Mouse (Mus musculus) cerebellum, adult 11 months (tissue): Measurements from ENCODE around the gene Babam2.

Experiments
- DNase-seq: peaks from one replicate; pipeline ENCODE4 v3.0.0; 2022

Babam2 gene

GRCm38 (mm10) chr5:32059254-32059796 lies 361.8 kb downstream of the Babam2 start:
- no peak for DNase-seq

GRCm38 (mm10) chr5:32060485-32060884 lies 363.0 kb downstream of the Babam2 start:
- no peak for DNase-seq

- DNase-seq: no peak
These were observed 364.4 kb downstream of the Babam2 start for GRCm38 (mm10) chr5:32061854-32062253.

GRCm38 (mm10) chr5:32064341-32065105 lies 367.0 kb downstream of the Babam2 start:
- DNase-seq: no peak

DNA sequence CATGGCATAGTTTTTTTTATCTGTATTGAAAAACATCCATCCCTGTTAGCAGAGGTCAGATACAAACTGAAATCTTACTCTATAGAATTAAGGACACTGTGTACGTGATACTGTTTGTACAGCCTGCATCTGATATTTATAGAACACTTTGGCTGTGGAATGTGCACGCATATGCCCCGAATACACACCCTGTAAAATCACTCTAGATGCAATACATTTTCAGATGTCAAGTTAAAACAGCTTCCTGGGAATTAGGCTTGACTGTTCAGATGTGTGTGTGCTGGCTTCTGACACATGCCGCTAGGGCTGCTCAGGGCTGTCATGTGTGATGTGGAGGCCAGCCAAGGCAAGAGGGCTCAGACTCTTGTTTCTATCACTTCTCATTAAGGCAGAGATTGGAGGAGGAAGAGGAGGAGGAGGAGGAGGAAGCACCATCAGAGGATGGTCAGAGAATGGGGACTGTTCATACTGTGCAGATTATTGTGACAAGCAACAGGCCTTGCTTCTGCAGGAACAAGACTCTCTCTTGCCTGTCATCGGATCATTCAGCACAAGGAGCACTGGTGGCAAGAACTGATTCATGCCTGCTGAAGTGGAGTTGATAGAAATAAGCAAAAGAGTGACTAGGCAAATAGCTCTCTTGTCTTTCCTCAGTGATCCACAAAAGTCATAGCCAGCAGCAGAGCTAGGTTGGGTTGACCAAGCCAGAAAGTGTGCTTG lies 368.7 kb downstream of the Babam2 start:
- DNase-seq: no peak

DNA sequence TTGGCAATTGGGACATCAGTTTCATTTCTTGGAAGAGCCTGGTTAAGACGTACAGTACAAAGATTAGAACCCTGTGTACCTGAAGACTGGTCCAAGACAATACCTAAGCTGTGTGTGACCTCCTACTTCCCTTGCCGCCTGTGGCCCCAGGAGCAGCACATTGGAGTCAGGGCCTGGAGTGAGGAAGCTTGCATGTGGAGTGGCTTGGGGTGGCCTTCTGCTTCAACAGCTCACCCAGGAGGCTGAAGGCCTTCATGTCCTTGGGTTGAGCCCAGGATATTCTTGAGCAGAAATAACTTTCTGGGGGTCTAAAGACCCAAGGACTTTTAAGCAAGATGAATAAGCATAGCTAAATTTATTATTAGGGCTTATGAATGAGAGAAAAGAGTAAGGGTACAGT lies 369.4 kb downstream of the Babam2 start:
- DNase-seq: no peak

DNA sequence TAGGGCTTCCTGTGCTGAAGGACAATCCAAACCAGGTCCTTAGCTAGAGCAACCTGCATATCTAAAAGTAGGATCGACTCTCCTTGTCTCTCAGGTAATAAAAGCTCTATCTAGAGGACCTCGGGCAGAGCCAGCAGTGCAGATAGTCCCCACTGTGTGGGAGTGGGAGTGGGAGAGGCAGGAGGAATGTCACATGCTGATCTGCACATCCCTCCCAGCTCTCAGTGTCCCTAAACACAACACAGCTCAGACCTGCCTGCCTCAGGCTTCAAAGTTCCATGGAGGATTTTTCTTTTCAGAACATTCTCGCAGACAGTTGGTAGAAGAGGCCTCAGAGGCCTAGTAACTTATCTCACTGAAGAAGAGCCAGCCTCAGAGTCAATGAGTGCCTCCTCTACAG lies 371.1 kb downstream of the Babam2 start:
- DNase-seq: no peak

DNA sequence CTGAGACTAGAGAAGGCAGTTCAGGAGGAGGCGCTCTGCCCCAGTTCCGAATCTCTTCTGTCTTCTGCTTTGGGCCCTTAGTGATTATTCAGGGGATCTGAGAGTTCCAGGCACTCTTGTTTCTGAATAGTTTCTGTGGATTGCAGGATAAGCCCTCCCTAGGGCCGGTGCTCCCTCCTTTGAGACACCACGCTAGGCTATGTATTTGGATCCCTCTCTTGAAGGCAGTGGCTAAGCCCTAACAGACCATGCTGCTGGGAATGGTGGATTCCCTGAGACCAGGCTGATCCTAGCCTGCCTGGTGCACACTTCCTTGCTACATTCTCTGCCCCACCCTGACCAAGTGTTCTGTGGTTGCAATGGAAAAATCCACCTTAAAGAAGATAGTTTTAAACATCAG lies 371.6 kb downstream of the Babam2 start:
- DNase-seq: no peak

DNA sequence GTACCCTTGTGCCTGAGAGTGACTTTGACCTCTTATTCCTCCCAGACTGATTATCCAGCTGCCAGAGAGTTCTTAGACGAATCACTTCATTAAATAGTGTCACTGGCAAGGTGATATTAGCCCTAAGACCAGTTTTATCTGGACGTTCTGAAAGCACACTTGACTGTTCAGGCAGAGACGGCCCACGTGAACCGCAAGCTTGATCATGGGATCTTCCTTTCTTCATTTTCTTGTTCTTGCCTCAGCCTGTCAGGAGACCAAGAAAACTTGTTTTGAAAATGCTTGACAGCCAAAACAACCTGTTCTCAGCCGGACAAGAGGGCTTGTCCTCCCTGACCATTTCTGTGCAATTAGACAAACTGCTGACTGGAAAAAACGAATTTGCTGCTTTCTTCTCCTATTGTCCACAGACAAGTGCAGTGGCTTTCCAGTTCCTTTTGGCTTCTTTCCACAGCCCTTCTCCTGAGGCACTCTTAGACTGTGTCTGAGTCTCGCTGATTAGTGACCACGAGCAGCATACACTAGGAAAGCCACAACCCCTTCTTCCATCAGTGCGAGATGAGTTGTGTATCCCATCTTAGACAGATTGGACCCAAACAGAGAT lies 372.2 kb downstream of the Babam2 start:
- DNase-seq: no peak

DNA sequence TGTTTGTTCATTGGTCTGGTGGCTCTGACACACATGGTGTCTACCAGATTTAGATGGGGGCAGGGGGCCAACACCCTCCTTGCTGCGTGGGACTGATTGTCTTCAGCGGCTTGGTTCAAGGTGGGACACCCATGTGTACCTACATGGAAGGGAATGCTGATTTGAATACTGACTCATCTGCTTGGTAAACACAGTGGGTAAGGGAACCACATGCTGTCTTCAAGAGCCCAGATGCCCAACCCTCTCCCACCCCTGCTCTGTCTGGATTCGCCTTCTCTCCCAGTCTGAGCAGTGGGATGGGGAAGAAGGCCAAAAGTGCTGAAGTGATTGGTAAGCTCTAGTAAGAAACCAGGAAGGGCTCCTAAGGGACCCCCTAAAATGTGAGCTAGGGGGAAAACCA lies 373.3 kb downstream of the Babam2 start:
- DNase-seq: no peak

DNA sequence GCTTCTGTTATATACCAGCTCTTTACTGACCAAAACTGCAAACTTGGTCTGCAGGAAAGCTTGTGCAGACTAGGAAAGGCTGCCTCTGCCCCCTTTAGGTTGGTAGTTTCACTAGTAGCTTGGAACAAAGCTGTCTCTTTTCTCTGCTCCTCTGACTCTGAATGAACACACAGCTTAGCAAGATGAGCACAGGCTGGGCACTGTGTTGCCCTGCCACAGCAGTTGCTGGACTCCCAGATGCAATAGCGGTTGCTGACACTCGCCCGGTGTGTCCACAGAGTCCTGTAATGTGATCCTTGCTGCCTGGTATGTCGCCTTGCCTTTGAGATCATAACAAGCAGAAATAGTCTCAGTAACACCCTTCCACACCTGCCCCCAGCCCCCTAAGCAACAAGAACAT lies 373.8 kb downstream of the Babam2 start:
- no peak for DNase-seq

DNA sequence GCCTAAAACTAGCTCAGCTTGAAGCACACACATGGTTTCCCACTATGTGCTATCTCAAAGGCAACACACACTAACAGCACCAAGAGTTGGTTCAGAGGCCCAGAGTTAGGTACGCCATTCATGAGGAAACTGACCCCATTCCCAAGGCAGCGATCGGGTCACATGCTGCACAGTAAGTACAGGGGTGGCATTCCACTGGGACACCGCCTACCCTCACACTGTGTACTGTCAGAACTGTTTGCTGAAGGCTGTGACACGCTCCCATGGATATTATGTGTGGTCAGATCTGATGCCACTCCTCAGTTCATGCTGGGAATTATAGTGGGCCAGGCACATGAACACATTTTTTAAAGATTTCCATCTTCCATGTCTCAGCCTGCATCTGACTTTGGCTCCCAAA lies 374.3 kb downstream of the Babam2 start:
- no peak for DNase-seq

DNA sequence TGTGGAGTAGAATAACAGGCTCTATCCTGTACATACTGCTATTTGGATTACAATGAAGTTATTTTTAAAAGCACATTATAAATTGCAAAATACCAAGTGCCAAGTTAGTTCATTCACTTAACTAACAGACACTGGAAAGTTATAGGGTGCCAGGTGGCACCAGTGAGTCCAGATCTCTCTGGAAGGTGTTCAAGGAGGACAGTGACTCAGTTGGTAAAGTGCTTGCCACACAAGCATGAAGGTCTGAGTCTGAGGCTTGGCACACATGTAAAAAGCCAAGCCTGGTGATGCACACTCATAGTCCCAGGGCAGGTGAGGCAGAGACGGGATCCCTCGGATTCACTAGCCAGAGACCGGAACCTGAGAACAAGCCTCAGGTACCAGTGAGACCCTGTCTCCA lies 375.4 kb downstream of the Babam2 start:
- no peak for DNase-seq

- DNase-seq: no peak
These were observed 376.6 kb downstream of the Babam2 start for GRCm38 (mm10) chr5:32074053-32074452.

GRCm38 (mm10) chr5:32077139-32077538 lies 379.7 kb downstream of the Babam2 start:
- DNase-seq: no peak

- no peak for DNase-seq
These were observed 381.5 kb downstream of the Babam2 start for GRCm38 (mm10) chr5:32078986-32079385.

DNA sequence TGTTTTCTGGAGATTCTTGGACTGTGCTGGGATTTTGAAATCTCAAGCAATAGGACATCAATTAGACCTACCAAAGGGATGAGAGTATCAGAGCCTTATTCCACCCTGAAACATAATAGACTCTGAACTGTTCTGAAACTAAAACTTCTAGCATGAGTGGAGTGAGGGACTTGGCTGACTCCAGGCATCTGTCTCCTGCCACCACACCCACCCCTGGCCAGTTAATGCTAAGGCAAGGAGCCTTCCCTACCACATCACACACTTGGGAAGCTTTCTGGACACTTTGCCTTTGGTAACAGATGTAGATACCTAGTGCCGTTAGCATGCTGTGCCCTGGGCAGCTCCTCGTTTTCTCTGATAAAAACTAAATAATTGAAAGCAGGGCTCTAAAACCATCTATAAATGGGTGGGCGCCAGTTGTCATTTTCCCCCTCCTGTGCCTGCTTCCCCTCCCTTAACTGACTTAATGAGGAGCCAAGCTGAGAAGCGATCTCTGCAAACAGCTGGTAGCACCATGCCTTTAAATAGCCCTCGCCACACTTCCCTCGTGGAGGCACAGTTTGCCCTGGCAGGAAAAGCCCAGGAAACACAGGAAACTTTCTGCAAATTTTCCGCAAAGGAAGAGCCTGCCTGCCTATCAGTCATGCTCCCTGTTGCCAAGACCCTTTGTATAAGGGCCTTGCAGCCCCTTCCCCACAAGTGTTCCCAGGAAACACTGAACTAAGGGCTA lies 383.2 kb downstream of the Babam2 start:
- DNase-seq: no peak

GRCm38 (mm10) chr5:32084401-32084804 lies 386.9 kb downstream of the Babam2 start:
- no peak for DNase-seq

DNA sequence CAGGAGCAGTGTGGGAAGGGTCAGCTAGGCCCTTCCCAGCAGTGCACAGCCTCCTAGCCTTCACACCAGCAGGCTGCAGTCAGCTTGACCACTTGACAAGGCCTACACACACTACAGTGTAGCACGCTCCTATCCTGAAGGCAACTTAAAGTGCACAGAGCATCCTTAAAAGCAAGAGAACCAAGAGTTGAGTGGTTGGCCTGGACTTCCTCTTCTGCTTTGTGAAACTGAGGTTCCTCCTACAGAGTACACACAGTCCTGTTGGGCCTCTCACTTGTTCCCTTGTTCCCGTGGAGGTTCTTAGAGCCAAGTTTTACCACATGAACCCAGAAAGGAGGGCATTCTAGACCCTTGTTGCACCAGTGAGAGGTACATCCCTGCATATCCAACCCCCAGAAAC lies 388.1 kb downstream of the Babam2 start:
- DNase-seq: no peak

DNA sequence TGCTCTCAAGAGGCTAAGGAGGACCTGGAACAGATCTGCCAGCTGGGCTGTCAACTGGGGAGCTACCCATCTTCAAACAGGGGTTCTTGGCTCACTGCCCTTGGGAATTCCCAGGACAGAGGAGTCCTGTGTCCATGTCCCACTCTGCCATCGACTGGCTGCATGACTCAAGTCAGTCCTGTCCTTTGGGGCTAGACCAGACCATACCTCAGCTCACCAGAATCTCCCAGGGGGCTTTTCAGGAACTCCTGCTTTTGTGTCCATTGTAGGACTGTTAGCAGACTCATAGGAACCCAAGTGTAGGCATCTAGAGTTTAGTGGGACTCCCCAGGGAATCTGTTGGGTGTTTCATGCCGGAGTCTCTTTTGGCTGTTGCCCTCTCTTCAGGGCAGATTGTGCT lies 388.5 kb downstream of the Babam2 start:
- no peak for DNase-seq

DNA sequence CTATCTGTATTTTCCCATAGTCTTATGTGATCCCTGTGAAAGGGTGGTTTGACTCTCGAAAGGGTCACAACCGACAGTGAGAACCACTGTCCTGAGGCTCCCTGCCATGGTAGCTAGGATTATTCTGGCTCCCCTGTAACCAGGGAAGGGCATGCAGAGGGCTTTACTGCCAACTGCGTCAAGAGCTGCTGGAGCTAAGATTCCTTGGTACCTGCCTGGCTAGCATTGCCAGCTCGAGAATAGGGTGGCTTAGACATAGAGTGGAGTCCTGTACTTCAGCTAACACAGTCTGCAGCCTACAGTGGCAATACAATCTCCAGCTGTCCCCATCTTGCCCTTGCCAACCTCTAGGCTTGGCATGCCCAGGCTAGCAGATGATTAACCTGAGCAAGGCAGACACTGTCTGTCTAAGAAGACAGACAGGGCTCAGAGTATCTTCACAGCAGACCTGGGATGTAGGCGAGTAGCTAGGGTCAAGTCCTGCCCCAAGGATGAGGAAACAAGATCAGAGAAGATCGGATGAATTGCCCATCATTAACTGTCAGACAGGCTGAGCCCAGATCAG lies 389.1 kb downstream of the Babam2 start:
- no peak for DNase-seq

DNA sequence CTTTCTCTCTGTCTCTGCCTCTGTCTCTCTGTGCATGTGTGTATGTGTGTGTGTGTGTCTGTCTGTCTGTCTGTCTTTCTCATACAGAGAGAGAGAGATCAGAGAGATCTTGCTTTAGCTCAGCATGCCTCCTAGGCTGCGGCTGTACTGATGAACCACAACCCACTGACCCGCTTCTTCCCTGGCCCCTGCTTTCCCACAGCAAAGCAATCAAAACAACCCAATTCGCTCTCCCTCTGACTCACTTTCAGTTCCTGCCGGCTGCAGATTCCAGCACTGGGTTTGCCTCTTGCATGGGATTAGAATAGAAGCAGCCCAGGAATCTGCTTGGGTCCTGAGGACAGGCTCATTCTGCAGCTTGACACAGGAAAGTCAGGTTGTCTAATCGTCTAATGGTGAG lies 392.0 kb downstream of the Babam2 start:
- no peak for DNase-seq

- no peak for DNase-seq
These were observed 394.8 kb downstream of the Babam2 start for GRCm38 (mm10) chr5:32092281-32092680.
